Mouse (Mus musculus) liver, embryonic 14.5 days (tissue): ENCODE results near the gene Plxdc2.

Experiments
- CTCF ChIP-seq: IDR thresholded peaks from 2 replicates; pipeline ENCODE4 v1.5.1; 2016; ENCODE audit warnings: antibody characterized with exemption, low read depth, control low read depth
- EP300 ChIP-seq: IDR thresholded peaks from 2 replicates; pipeline ENCODE4 v1.6.1; 2016; ENCODE audit warnings: antibody characterized with exemption, low read depth

DNA sequence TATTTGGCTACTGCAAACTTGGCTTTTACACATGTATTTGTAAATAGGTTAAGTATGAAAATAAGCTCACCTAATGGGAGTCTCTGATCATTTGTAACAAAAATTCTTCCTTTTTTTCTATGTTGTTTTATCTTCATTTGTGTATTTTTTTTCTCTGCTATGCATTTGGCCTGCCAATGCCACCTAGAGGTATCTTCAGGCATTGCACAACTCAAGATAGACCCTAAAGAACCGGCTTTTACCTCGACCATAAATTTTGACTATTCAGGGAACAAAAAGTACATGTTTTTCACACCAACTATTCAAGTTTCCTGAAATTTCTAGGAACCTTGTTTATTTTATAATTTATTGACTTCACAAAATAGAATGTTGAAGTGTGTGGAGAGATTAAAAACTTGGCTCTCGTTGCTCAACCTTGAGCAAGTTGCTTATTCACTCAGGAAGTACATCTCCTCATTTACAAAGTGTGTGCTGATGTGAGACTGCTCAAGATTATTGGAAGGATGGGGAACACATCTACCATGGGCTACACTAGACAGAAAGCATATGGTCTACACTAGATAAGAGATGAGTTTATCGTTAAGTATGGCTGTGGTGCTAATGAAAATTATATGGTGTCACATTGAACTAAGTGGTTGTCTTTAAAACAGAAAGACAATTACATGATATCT lies 43.6 kb upstream of the Plxdc2 start:
- TF ChIP-seq CTCF = peak; percentile 49; the same call in 1 of the 2 replicates
- TF ChIP-seq EP300 = no peak
